41 mouse cellular contexts compared by ENCODE assay signal in genomic region chr10:39977346-39977745, GRCm38 (mm10). TPM values are rescaled to one million over a fixed set of nuclear protein-coding genes. Genes with fewer than 3 reads are reported as not detected.
"Had no signal": no experiment of that assay in that cellular context is flagged by ENCODE, and none has a peak within 500 bp of the region (broad histone marks: within the 10 kb centered on the region; RNA-seq: fewer than 3 reads in every experiment).

No protein-coding gene starts in this region.

- H3K36me3 ChIP-seq: heart, embryonic 10.5 days; heart, embryonic 12.5 days; heart, embryonic 13.5 days; heart, embryonic 15.5 days; hindbrain, embryonic 10.5 days; hindbrain, embryonic 12.5 days; hindbrain, embryonic 13.5 days; hindbrain, embryonic 15.5 days; intestine, embryonic 15.5 days had no signal

- H3K27ac ChIP-seq: heart, embryonic 10.5 days; heart, embryonic 13.5 days; heart, embryonic 15.5 days; hindbrain, embryonic 10.5 days; hindbrain, embryonic 12.5 days; hindbrain, embryonic 13.5 days; hindbrain, embryonic 14.5 days; hindbrain, embryonic 15.5 days; hindbrain, postnatal 0 days; intestine, embryonic 15.5 days; kidney, postnatal 0 days; layer of hippocampus, adult 2 months; left cerebral cortex, adult 2 months had no signal

- H3K4me1 ChIP-seq: heart, embryonic 10.5 days; heart, embryonic 12.5 days; heart, embryonic 13.5 days; heart, embryonic 15.5 days; hindbrain, embryonic 10.5 days; hindbrain, embryonic 12.5 days; hindbrain, embryonic 13.5 days; hindbrain, embryonic 15.5 days; intestine, embryonic 15.5 days had no signal

- H3K9ac ChIP-seq: heart, embryonic 12.5 days; heart, embryonic 13.5 days; heart, embryonic 15.5 days; hindbrain, embryonic 12.5 days; hindbrain, embryonic 13.5 days; hindbrain, embryonic 14.5 days; hindbrain, embryonic 15.5 days; intestine, embryonic 15.5 days had no signal

- H3K9me3 ChIP-seq: intestine, embryonic 15.5 days had no signal

- H3K4me3 ChIP-seq: heart, embryonic 10.5 days; heart, embryonic 12.5 days; heart, embryonic 13.5 days; heart, embryonic 15.5 days; hindbrain, embryonic 10.5 days; hindbrain, embryonic 12.5 days; hindbrain, embryonic 13.5 days; hindbrain, embryonic 15.5 days; intestine, embryonic 15.5 days; layer of hippocampus, adult 2 months; left cerebral cortex, adult 2 months had no signal

- H3K27me3 ChIP-seq: heart, embryonic 12.5 days; heart, embryonic 13.5 days; heart, embryonic 15.5 days; hindbrain, embryonic 12.5 days; hindbrain, embryonic 13.5 days; hindbrain, embryonic 15.5 days; intestine, embryonic 15.5 days had no signal

- H3K4me2 ChIP-seq: heart, embryonic 11.5 days; heart, embryonic 12.5 days; heart, embryonic 13.5 days; heart, embryonic 15.5 days; hindbrain, embryonic 12.5 days; hindbrain, embryonic 13.5 days; hindbrain, embryonic 14.5 days; hindbrain, embryonic 15.5 days; intestine, embryonic 15.5 days had no signal

- DNase-seq: heart, postnatal 10 days; heart, postnatal 14 days; heart, postnatal 36 days; kidney, adult 11 months; kidney, adult 18-20 months; kidney, adult 8-10 months; kidney, postnatal 10 days; kidney, postnatal 25 days; kidney, postnatal 36 days; kidney, postnatal 4 days; layer of hippocampus, adult 9-11 months; layer of hippocampus, postnatal 36 days had no signal

- ATAC-seq: hindbrain, embryonic 16.5 days; hindbrain, postnatal 0 days; inflammation-experienced regulatory T-cells, adult 6 months; intestine, embryonic 15.5 days; intestine, embryonic 16.5 days; intestine, postnatal 0 days had no signal

RNA-seq across cellular contexts. Expression of gene Mfsd4b5, which starts 9.1 kb away (rescaled TPM):
- total RNA-seq: hematopoietic stem cell, adult 5-6 weeks; hindbrain, postnatal 0 days had no signal
- polyA plus RNA-seq: heart, embryonic 11.5 days; heart, embryonic 13.5 days; heart, embryonic 14.5 days; heart, embryonic 15.5 days; hindbrain, embryonic 10.5 days; hindbrain, embryonic 16.5 days; intestine, embryonic 14.5 days had no signal

RNA-seq across cellular contexts. Expression of gene Mfsd4b3, which starts 17.4 kb away (rescaled TPM):
- total RNA-seq: hematopoietic stem cell, adult 5-6 weeks; layer of hippocampus, postnatal 36 days; left cerebral cortex, adult 18-20 months had no signal
- polyA plus RNA-seq: hindbrain, postnatal 0 days; inflammation-experienced regulatory T-cells, adult 6 months had no signal

RNA-seq across cellular contexts. Expression of gene Mfsd4b1, which starts 47.7 kb away (rescaled TPM):
- total RNA-seq: hematopoietic stem cell, adult 5-6 weeks had no signal
- polyA plus RNA-seq: hindbrain, embryonic 10.5 days; inflammation-experienced regulatory T-cells, adult 6 months; large intestine, adult 2 months had no signal

RNA-seq across cellular contexts. Expression of gene Mfsd4b2, which starts 50.6 kb away (rescaled TPM):
- total RNA-seq: heart, postnatal 25 days; hematopoietic stem cell, adult 5-6 weeks; hindbrain, postnatal 0 days had no signal
- polyA plus RNA-seq: heart, embryonic 10.5 days; heart, embryonic 11.5 days; heart, embryonic 12.5 days; heart, embryonic 13.5 days; heart, embryonic 14.5 days; heart, embryonic 15.5 days; heart, postnatal 0 days; hindbrain, embryonic 10.5 days; hindbrain, embryonic 11.5 days; hindbrain, embryonic 12.5 days; hindbrain, embryonic 13.5 days; hindbrain, embryonic 14.5 days; hindbrain, embryonic 15.5 days; hindbrain, postnatal 0 days; inflammation-experienced regulatory T-cells, adult 6 months; kidney, embryonic 14.5 days; kidney, embryonic 16.5 days; kidney, postnatal 0 days had no signal
